Mouse (Mus musculus) embryonic fibroblast, embryonic 13.5 days (primary cell): ENCODE measurements around the gene Cradd. TPM values are rescaled to one million over a fixed set of nuclear protein-coding genes. Genes with fewer than 3 reads are reported as not detected.

Experiments used
- H3K27ac ChIP-seq: 2 replicates; pipeline ENCODE4 v1.5.1; 2012; ENCODE audit warnings: low read length, control low read depth, inconsistent platforms; ENCODE audit not compliant: insufficient read depth
- H3K4me1 ChIP-seq: 2 replicates; pipeline ENCODE4 v1.6.1; 2011; ENCODE audit warnings: low read length; ENCODE audit not compliant: control insufficient read depth, insufficient read depth
- H3K4me3 ChIP-seq: 2 replicates; pipeline ENCODE4 v1.5.1; 2011; ENCODE audit warnings: mild to moderate bottlenecking, control low read depth, low read length; ENCODE audit not compliant: insufficient read depth
- CTCF ChIP-seq: IDR thresholded peaks from 2 replicates; pipeline ENCODE4 v1.5.1; 2011; ENCODE audit warnings: mild to moderate bottlenecking, control low read depth, low read length, moderate library complexity, borderline replicate concordance; ENCODE audit not compliant: insufficient read depth
- POLR2A ChIP-seq: IDR thresholded peaks from 2 replicates; pipeline ENCODE4 v1.6.1; 2011; ENCODE audit warnings: low read depth, mild to moderate bottlenecking, control low read depth, low read length, moderate library complexity
- polyA plus RNA-seq: library from polyadenylated mRNA; stranded (reverse); fragments of >200 nt; gene quantifications from 2 replicates; pipeline ENCODE4 v1.2.4, GENCODE M21; 2011; ENCODE audit warnings: low read depth; ENCODE audit not compliant: missing spikeins, insufficient read length

Gene Cradd
- polyA plus RNA-seq, 1 experiment, result 5.7 TPM

- no peak overlapping the region for H3K4me3 ChIP-seq
- H3K4me1 ChIP-seq, result no peaks in the 10 kb centered on the region
- no peak for TF ChIP-seq POLR2A
- no peak for TF ChIP-seq CTCF
- H3K27ac ChIP-seq, result no peak overlapping the region
Measured at GRCm38 (mm10) chr10:95308991-95309390, 14.9 kb downstream of the Cradd start.

- Histone ChIP-seq H3K4me3 (no peak overlapping the region), H3K4me1 (no peaks in the 10 kb centered on the region), H3K27ac (no peak overlapping the region)
- no peak for TF ChIP-seq CTCF
- no peak for TF ChIP-seq POLR2A
Measured at GRCm38 (mm10) chr10:95307916-95308315, 16.0 kb downstream of the Cradd start.

- H3K4me1 ChIP-seq, result no peaks in the 10 kb centered on the region
- TF ChIP-seq POLR2A, result no peak
- TF ChIP-seq CTCF, result no peak
- no peak overlapping the region for H3K27ac ChIP-seq
- H3K4me3 ChIP-seq, result no peak overlapping the region
Measured at GRCm38 (mm10) chr10:95306824-95307552, 16.9 kb downstream of the Cradd start.

- no peak overlapping the region for H3K4me3 ChIP-seq
- no peak for TF ChIP-seq CTCF
- TF ChIP-seq POLR2A, result no peak
- H3K27ac ChIP-seq, result no peak overlapping the region
- H3K4me1 ChIP-seq, result no peaks in the 10 kb centered on the region
Measured at GRCm38 (mm10) chr10:95304240-95304639, 19.7 kb downstream of the Cradd start.

GRCm38 (mm10) chr10:95302211-95303163 is 21.4 kb downstream of the Cradd start:
- H3K4me3 ChIP-seq, result no peak overlapping the region
- H3K4me1 ChIP-seq, result no peaks in the 10 kb centered on the region
- TF ChIP-seq CTCF, result no peak
- TF ChIP-seq POLR2A, result no peak
- H3K27ac ChIP-seq, result no peak overlapping the region

GRCm38 (mm10) chr10:95300178-95300793 is 23.6 kb downstream of the Cradd start:
- Histone ChIP-seq H3K4me3 (no peak overlapping the region), H3K4me1 (peaks cover 7% of the 10 kb centered on the region; the same call in 1 of the 2 replicates), H3K27ac (no peak overlapping the region)
- TF ChIP-seq POLR2A, result no peak
- TF ChIP-seq CTCF, result no peak

GRCm38 (mm10) chr10:95299808-95300133 is 24.2 kb downstream of the Cradd start:
- no peak overlapping the region for H3K27ac ChIP-seq
- H3K4me3 ChIP-seq, result no peak overlapping the region
- TF ChIP-seq CTCF, result no peak
- TF ChIP-seq POLR2A, result no peak
- H3K4me1 ChIP-seq, result peaks cover 7% of the 10 kb centered on the region; the same call in 1 of the 2 replicates

- no peak overlapping the region for H3K27ac ChIP-seq
- H3K4me3 ChIP-seq, result no peak overlapping the region
- no peak for TF ChIP-seq POLR2A
- no peak for TF ChIP-seq CTCF
- H3K4me1 ChIP-seq, result peaks cover 7% of the 10 kb centered on the region; the same call in 1 of the 2 replicates
Measured at GRCm38 (mm10) chr10:95299010-95299807, 24.7 kb downstream of the Cradd start.

GRCm38 (mm10) chr10:95298504-95298903 is 25.4 kb downstream of the Cradd start:
- no peak for TF ChIP-seq CTCF
- TF ChIP-seq POLR2A, result no peak

GRCm38 (mm10) chr10:95297690-95298104 is 26.2 kb downstream of the Cradd start:
- no peak overlapping the region for H3K27ac ChIP-seq
- peaks cover 7% of the 10 kb centered on the region; the same call in 1 of the 2 replicates for H3K4me1 ChIP-seq
- no peak overlapping the region for H3K4me3 ChIP-seq
- TF ChIP-seq CTCF (no peak), POLR2A (no peak)

More at GRCm38 (mm10) chr10:95298504-95298903, 25.4 kb downstream of the Cradd start:
- peaks cover 7% of the 10 kb centered on the region; the same call in 1 of the 2 replicates for H3K4me1 ChIP-seq
- H3K27ac ChIP-seq, result no peak overlapping the region
- no peak overlapping the region for H3K4me3 ChIP-seq
